Mouse (Mus musculus) c-Kit-positive CD71-positive TER-119-positive erythroid progenitor cells, embryonic 14.5 days (primary cell): ENCODE results near the gene Avp.
"Not testable (repeated sequence)": the region's sequence is repeated elsewhere in the genome, so short reads cannot be mapped to it uniquely, and the experiment has no call there.

Experiments
- DNase-seq: peaks from one replicate; pipeline ENCODE4 v3.0.0-alpha.2; 2013; ENCODE audit warnings: low spot score

Gene Avp

GRCm38 (mm10) chr2:130582552-130582951 lies at the start of gene Avp:
Avp (minus strand) TSS chr2:130582554.
- no peak for DNase-seq

GRCm38 (mm10) chr2:130629839-130630203 lies 47.5 kb upstream of the Avp start, which contains the start of the genes Fastkd5 and Ubox5:
Fastkd5 (minus strand) TSS chr2:130630027.
Ubox5 (minus strand) TSS chr2:130630038.
- DNase-seq: peak; percentile 87

GRCm38 (mm10) chr2:130629080-130629838 lies 46.9 kb upstream of the Avp start:
- DNase-seq: peak; percentile 21

GRCm38 (mm10) chr2:130628424-130628823 lies 46.1 kb upstream of the Avp start:
- DNase-seq: peak; percentile 29

- DNase-seq: no peak
These were observed 36.6 kb upstream of the Avp start for GRCm38 (mm10) chr2:130618972-130619371.

GRCm38 (mm10) chr2:130613091-130613490 lies 30.7 kb upstream of the Avp start:
- DNase-seq: peak; percentile 16

- DNase-seq: no peak
These were observed 19.8 kb upstream of the Avp start for GRCm38 (mm10) chr2:130602195-130602594.

GRCm38 (mm10) chr2:130598399-130598798 lies 16.0 kb upstream of the Avp start:
- DNase-seq: no peak

- no peak for DNase-seq
These were observed 15.3 kb upstream of the Avp start for GRCm38 (mm10) chr2:130597601-130598010.

GRCm38 (mm10) chr2:130595596-130595995 lies 13.2 kb upstream of the Avp start:
- no peak for DNase-seq

- no peak for DNase-seq
These were observed 8.7 kb upstream of the Avp start for GRCm38 (mm10) chr2:130591016-130591415.

- no peak for DNase-seq
These were observed 7.4 kb upstream of the Avp start for GRCm38 (mm10) chr2:130589761-130590160.

- no peak for DNase-seq
These were observed 6.8 kb upstream of the Avp start for GRCm38 (mm10) chr2:130589157-130589556.

- no peak for DNase-seq
These were observed 6.0 kb upstream of the Avp start for GRCm38 (mm10) chr2:130588373-130588772.

- DNase-seq: no peak
These were observed 3.7 kb upstream of the Avp start for GRCm38 (mm10) chr2:130586016-130586415.

- no peak for DNase-seq
These were observed 1.7 kb upstream of the Avp start for GRCm38 (mm10) chr2:130583902-130584560.

- no peak for DNase-seq
These were observed 1.2 kb downstream of the Avp start for GRCm38 (mm10) chr2:130581201-130581600.

- no peak for DNase-seq
These were observed 2.6 kb downstream of the Avp start for GRCm38 (mm10) chr2:130579791-130580190.

GRCm38 (mm10) chr2:130578148-130578547 lies 4.2 kb downstream of the Avp start:
- DNase-seq: peak; percentile 38

- peak; percentile 40 for DNase-seq
These were observed 4.7 kb downstream of the Avp start for GRCm38 (mm10) chr2:130577632-130578031.

- DNase-seq: no peak
These were observed 5.3 kb downstream of the Avp start for GRCm38 (mm10) chr2:130577021-130577420.

- not testable (repeated sequence) for DNase-seq
These were observed 5.8 kb downstream of the Avp start for GRCm38 (mm10) chr2:130576564-130576963.

- no peak for DNase-seq
These were observed 6.5 kb downstream of the Avp start, which contains the start of gene Oxt for GRCm38 (mm10) chr2:130575873-130576272. Oxt (plus strand) TSS chr2:130576173.
